ENCODE assay signal across 8 mouse cellular contexts in genomic region chr7:108950762-108951331, GRCm38 (mm10). TPM values are rescaled to one million over a fixed set of nuclear protein-coding genes. Genes with fewer than 3 reads are reported as not detected.
A peak's percentile ranks its signal among the peaks of the same experiment; 100 is the strongest.
DNase-seq lines count a peak whose midpoint lies in the region; ATAC-seq and TF ChIP-seq lines count a peak whose summit lies in the region.

No protein-coding gene starts in this region.

- H3K4me3 ChIP-seq in lung, embryonic 16.5 days (ENCODE audit: low read length) = peak overlapping the region; percentile 40
- peak overlapping the region; percentile 70 for H3K4me3 ChIP-seq in cerebellum, adult 2 months (replicated peaks; ENCODE audit: insufficient read depth, low read depth, low read length)
- H3K4me3 ChIP-seq in layer of hippocampus, adult 2 months = peak overlapping the region; percentile 73
- H3K4me3 ChIP-seq in midbrain, embryonic 10.5 days = peak overlapping the region; percentile 74
- peak overlapping the region; percentile 37 for H3K4me3 ChIP-seq in stomach, postnatal 0 days (ENCODE audit: low read depth, low read length)

- peak; percentile 34; the same call in 1 of the 2 replicates for ATAC-seq in lung, embryonic 16.5 days (ENCODE audit: low read depth)
- 0 out of 2 replicates have a peak, but pooled peaks have one; percentile 26 for ATAC-seq in stomach, postnatal 0 days (ENCODE audit: low FRiP score, low TSS enrichment)

- peak overlapping the region; percentile 55 for H3K4me2 ChIP-seq in lung, embryonic 16.5 days (ENCODE audit: low read depth, low read length)
- H3K4me2 ChIP-seq in stomach, postnatal 0 days (replicated peaks; ENCODE audit: low read depth) = peak overlapping the region; percentile 64

- peak; percentile 14; the same call in 1 of the 2 replicates for TF ChIP-seq POLR2A in cerebellum, adult 2 months (IDR thresholded peaks at IDR 0.05; ENCODE audit: borderline replicate concordance, insufficient read depth, low read length)

- H3K36me3 ChIP-seq in lung, embryonic 16.5 days (ENCODE audit: control insufficient read depth, insufficient read depth, low read length) = no peaks in the 10 kb centered on the region
- peaks cover 6% of the 10 kb centered on the region; the same call in 1 of the 2 replicates for H3K36me3 ChIP-seq in midbrain, embryonic 10.5 days
- no peaks in the 10 kb centered on the region for H3K36me3 ChIP-seq in stomach, postnatal 0 days (ENCODE audit: control insufficient read depth, insufficient read depth, low read length)

- H3K9ac ChIP-seq in lung, embryonic 16.5 days (ENCODE audit: low read length) = peak overlapping the region; percentile 2; the same call in 1 of the 2 replicates
- H3K9ac ChIP-seq in stomach, postnatal 0 days (ENCODE audit: low read length) = peak overlapping the region; percentile 18; the same call in 1 of the 2 replicates

- no peak for TF ChIP-seq CTCF in cerebellum, adult 2 months (IDR thresholded peaks at IDR 0.05; ENCODE audit: borderline replicate concordance, insufficient read depth, low read depth, low read length)
- TF ChIP-seq CTCF in layer of hippocampus, adult 2 months (conservative IDR thresholded peaks at IDR 0.05) = no peak
- TF ChIP-seq CTCF in stomach, postnatal 0 days (IDR thresholded peaks at IDR 0.05; ENCODE audit: low read depth) = no peak

- H3K27ac ChIP-seq in lung, embryonic 16.5 days (ENCODE audit: low read length) = no peak overlapping the region
- H3K27ac ChIP-seq in cerebellum, adult 2 months (ENCODE audit: insufficient read depth, low read length) = peak overlapping the region; percentile 11; the same call in 1 of the 2 replicates
- peak overlapping the region; percentile 95 for H3K27ac ChIP-seq in layer of hippocampus, adult 2 months
- peak overlapping the region; percentile 59; the same call in 1 of the 2 replicates for H3K27ac ChIP-seq in midbrain, embryonic 10.5 days (replicated peaks)
- H3K27ac ChIP-seq in stomach, postnatal 0 days (replicated peaks) = no peak overlapping the region

- WGBS in lung, embryonic 16.5 days = under 1% methylated on average over 51 of the region's 52 CpGs
- WGBS in cerebellum, adult 2 months = 1% methylated on average over 52 of the region's 52 CpGs
- under 1% methylated on average over 52 of the region's 52 CpGs for WGBS in midbrain, embryonic 10.5 days
- WGBS in stomach, postnatal 0 days = 1% methylated on average over 52 of the region's 52 CpGs

- H3K27me3 ChIP-seq in lung, embryonic 16.5 days (ENCODE audit: control insufficient read depth, insufficient read depth, low read depth, low read length) = peaks cover 38% of the 10 kb centered on the region
- no peaks in the 10 kb centered on the region for H3K27me3 ChIP-seq in cerebellum, adult 2 months (ENCODE audit: control insufficient read depth, insufficient read depth, low read length)
- peaks cover 61% of the 10 kb centered on the region for H3K27me3 ChIP-seq in midbrain, embryonic 10.5 days (ENCODE audit: low read depth, poor library complexity, severe bottlenecking)
- H3K27me3 ChIP-seq in stomach, postnatal 0 days (ENCODE audit: control insufficient read depth, insufficient read depth, low read length) = no peaks in the 10 kb centered on the region; the same call in 1 of the 2 replicates

- no peaks in the 10 kb centered on the region for H3K9me3 ChIP-seq in lung, embryonic 16.5 days (ENCODE audit: control insufficient read depth, low read length)
- H3K9me3 ChIP-seq in midbrain, embryonic 10.5 days (replicated peaks) = no peaks in the 10 kb centered on the region
- no peaks in the 10 kb centered on the region for H3K9me3 ChIP-seq in stomach, postnatal 0 days (ENCODE audit: control insufficient read depth, low read length)

- TF ChIP-seq EP300 in stomach, postnatal 0 days (optimal IDR thresholded peaks at IDR 0.05) = no peak

- DNase-seq in lung, postnatal 36 days = no peak
- DNase-seq in cerebellum, adult 2 months = peak; percentile 68 to 74
- DNase-seq in frontal cortex, adult 2 months (ENCODE audit: extremely low spot score in 1 of 2, low spot score in 1 of 2) = peak; percentile 34 to 76
- peak; percentile 53 to 64 for DNase-seq in layer of hippocampus, adult 2 months (ENCODE audit: low spot score in 2 of 2)
- DNase-seq in midbrain, embryonic 10.5 days (ENCODE audit: low spot score) = peak; percentile 47
- no peak for DNase-seq in stomach, postnatal 0 days (ENCODE audit: low spot score)
- no peak for DNase-seq in adipocyte (ENCODE audit: low spot score)

- H3K4me1 ChIP-seq in lung, embryonic 16.5 days (replicated peaks; ENCODE audit: control insufficient read depth, insufficient read depth, low read length) = peaks cover 9% of the 10 kb centered on the region
- H3K4me1 ChIP-seq in cerebellum, adult 2 months (ENCODE audit: control insufficient read depth, insufficient read depth, low read length) = no peaks in the 10 kb centered on the region
- peaks cover 33% of the 10 kb centered on the region for H3K4me1 ChIP-seq in midbrain, embryonic 10.5 days
- H3K4me1 ChIP-seq in stomach, postnatal 0 days (replicated peaks; ENCODE audit: control insufficient read depth, insufficient read depth) = no peaks in the 10 kb centered on the region

RNA-seq across cellular contexts. Expression of gene Tub, which starts 0.7 kb away (rescaled TPM):
- polyA plus RNA-seq in lung, embryonic 16.5 days (2015; fragmentation: Nextera tagmentation; extraction: Ambion mirVana) = 1.3 and 1.7 TPM in 2 replicates
- 75.4 and 79.6 TPM in 2 replicates for polyA plus RNA-seq in cerebellum, adult 2 months (2012; rRNA removed)
- polyA plus RNA-seq in frontal cortex, adult 2 months (2012; rRNA removed) = 111 and 132 TPM in 2 replicates
- total RNA-seq in layer of hippocampus, adult 2 months (2021) = 100 to 1,000 TPM; 179 to 198 TPM
- 5.4 and 8.9 TPM in 2 replicates for polyA plus RNA-seq in midbrain, embryonic 10.5 days (2016; fragmentation: Nextera tagmentation; extraction: Ambion mirVana)
- polyA plus RNA-seq in stomach, postnatal 0 days (2015; fragmentation: Nextera tagmentation; extraction: Ambion mirVana) = 0.75 and 0.90 TPM in 2 replicates

RNA-seq across cellular contexts. Expression of gene Eif3f, which starts 16.6 kb away (rescaled TPM):
- 79.4 and 80.3 TPM in 2 replicates for polyA plus RNA-seq in lung, embryonic 16.5 days (2015; fragmentation: Nextera tagmentation; extraction: Ambion mirVana)
- polyA plus RNA-seq in cerebellum, adult 2 months (2012; rRNA removed) = 92.2 and 96.9 TPM in 2 replicates
- polyA plus RNA-seq in frontal cortex, adult 2 months (2012; rRNA removed) = 104 and 113 TPM in 2 replicates
- total RNA-seq in layer of hippocampus, adult 2 months (2021) = 100 to 1,000 TPM in 1 of 2 experiments, 10 to 100 TPM in 1; 95.6 to 101 TPM
- polyA plus RNA-seq in midbrain, embryonic 10.5 days (2016; fragmentation: Nextera tagmentation; extraction: Ambion mirVana) = 75.4 and 76.0 TPM in 2 replicates
- 70.1 and 75.8 TPM in 2 replicates for polyA plus RNA-seq in stomach, postnatal 0 days (2015; fragmentation: Nextera tagmentation; extraction: Ambion mirVana)

RNA-seq across cellular contexts. Expression of gene Nlrp10, which starts 20.9 kb away (rescaled TPM):
- polyA plus RNA-seq in lung, embryonic 16.5 days (2015; fragmentation: Nextera tagmentation; extraction: Ambion mirVana) = 1.0 and 1.1 TPM in 2 replicates
- 0.82 and 1.1 TPM in 2 replicates for polyA plus RNA-seq in cerebellum, adult 2 months (2012; rRNA removed)
- polyA plus RNA-seq in frontal cortex, adult 2 months (2012; rRNA removed) = 0.66 and 0.71 TPM in 2 replicates
- total RNA-seq in layer of hippocampus, adult 2 months (2021) = under 1 TPM; 0.27 to 0.28 TPM
- polyA plus RNA-seq in midbrain, embryonic 10.5 days (2016; fragmentation: Nextera tagmentation; extraction: Ambion mirVana) = not detected in 2 replicates
- 12.2 and 12.6 TPM in 2 replicates for polyA plus RNA-seq in stomach, postnatal 0 days (2015; fragmentation: Nextera tagmentation; extraction: Ambion mirVana)

RNA-seq across cellular contexts. Expression of gene Olfr519, which starts 56.6 kb away (rescaled TPM):
- polyA plus RNA-seq in lung, embryonic 16.5 days (2015; fragmentation: Nextera tagmentation; extraction: Ambion mirVana) = not detected in 2 replicates
- polyA plus RNA-seq in cerebellum, adult 2 months (2012; rRNA removed) = not detected in 2 replicates
- polyA plus RNA-seq in frontal cortex, adult 2 months (2012; rRNA removed) = not detected in 2 replicates
- not detected for total RNA-seq in layer of hippocampus, adult 2 months (2021)
- polyA plus RNA-seq in midbrain, embryonic 10.5 days (2016; fragmentation: Nextera tagmentation; extraction: Ambion mirVana) = not detected in 2 replicates
- not detected in 2 replicates for polyA plus RNA-seq in stomach, postnatal 0 days (2015; fragmentation: Nextera tagmentation; extraction: Ambion mirVana)

Comparison
In these comparisons a context has a peak if more than half of its experiments do, and no peak if none do; other contexts are left out.
1. H3K27ac ChIP-seq: peak in cerebellum, adult 2 months (single experiment), layer of hippocampus, adult 2 months (single experiment) and midbrain, embryonic 10.5 days (single experiment); none in lung, embryonic 16.5 days (single experiment) and stomach, postnatal 0 days (single experiment).
2. DNase-seq: peak in cerebellum, adult 2 months (2 of 2), frontal cortex, adult 2 months (2 of 2), layer of hippocampus, adult 2 months (2 of 2) and midbrain, embryonic 10.5 days (single experiment); none in lung, postnatal 36 days (single experiment), stomach, postnatal 0 days (single experiment) and adipocyte (single experiment).
3. Peak in every context shown above with its lines, with median percentiles within 50 percentile points of each other: H3K4me3 ChIP-seq.